In the genomic region with DNA sequence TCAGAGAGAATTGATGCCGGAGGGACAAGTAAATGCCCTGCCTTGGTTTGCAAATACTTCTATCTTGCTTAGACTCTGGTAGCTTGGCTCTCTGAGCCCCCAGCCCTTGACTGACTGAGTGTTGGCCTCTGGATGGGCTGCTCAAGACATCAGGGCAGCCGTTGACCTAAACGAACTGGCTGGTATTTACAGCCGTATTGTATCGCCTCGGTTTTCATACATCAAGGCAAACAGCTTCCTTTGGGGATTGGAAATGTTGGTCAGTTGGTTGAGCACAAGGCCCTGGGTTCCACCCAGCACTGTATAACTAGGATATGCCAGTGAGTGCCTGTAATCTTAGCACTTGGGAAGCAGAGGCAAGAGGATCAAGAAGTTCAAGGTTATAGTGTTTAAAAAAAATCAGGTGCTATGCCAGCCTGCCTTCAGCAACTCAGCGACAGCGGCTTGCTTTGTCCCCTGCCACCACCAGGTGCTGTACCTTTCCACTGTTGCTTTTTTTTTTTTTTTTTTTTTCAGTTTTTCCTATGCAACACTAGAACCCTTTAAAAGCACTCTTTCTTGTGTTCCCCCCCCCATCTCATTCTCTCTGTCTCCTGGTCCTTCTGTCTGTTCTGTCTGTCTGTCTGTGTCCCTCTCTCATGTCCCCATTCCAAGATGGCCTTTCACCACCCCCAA, we compare ENCODE assay signal across 18 mouse cellular contexts.
DNase-seq lines count a peak whose midpoint lies in the region; ATAC-seq and TF ChIP-seq lines count a peak whose summit lies in the region.
"Had no signal": no experiment of that assay in that cellular context is flagged by ENCODE, and none has a peak within 500 bp of the region (broad histone marks: within the 10 kb centered on the region; RNA-seq: fewer than 3 reads in every experiment).

No protein-coding gene starts in this region.

- no peaks in the 10 kb centered on the region for H3K79me2 ChIP-seq in CH12.LX (replicated peaks; ENCODE audit: control insufficient read depth, extremely low read depth, insufficient read depth, poor library complexity, severe bottlenecking)

- H3K4me1 ChIP-seq in heart, embryonic 16.5 days (ENCODE audit: control insufficient read depth, insufficient read depth, low read length) = peaks cover 42% of the 10 kb centered on the region
- H3K4me1 ChIP-seq in CH12.LX (ENCODE audit: control insufficient read depth in 1 of 2, insufficient read depth in 2 of 2) = peaks cover 2 to 23% of the 10 kb centered on the region in 2 experiments; a peak in 3 of 4 replicates

- no peaks in the 10 kb centered on the region for H3K9me3 ChIP-seq in heart, embryonic 16.5 days (replicated peaks; ENCODE audit: control insufficient read depth, low read length)
- no peaks in the 10 kb centered on the region for H3K9me3 ChIP-seq in CH12.LX (replicated peaks; ENCODE audit: low read length)
- H3K9me3 ChIP-seq: forebrain, embryonic 12.5 days; midbrain, embryonic 13.5 days had no signal

- no peaks in the 10 kb centered on the region for H3K27me3 ChIP-seq in heart, embryonic 16.5 days (ENCODE audit: control insufficient read depth, insufficient read depth, low read length)
- H3K27me3 ChIP-seq in CH12.LX (replicated peaks) = no peaks in the 10 kb centered on the region
- H3K27me3 ChIP-seq: forebrain, embryonic 12.5 days; midbrain, embryonic 13.5 days; Patski had no signal

- intact Hi-C loops in heart, postnatal 36 days (cut with DNase I) = no loop called here

- no peak for TF ChIP-seq POLR2A in CH12.LX (IDR thresholded peaks at IDR 0.05; ENCODE audit: low read depth, low read length)

- H3K4me3 ChIP-seq in heart, embryonic 16.5 days (ENCODE audit: low read length) = no peak overlapping the region
- H3K4me3 ChIP-seq in CH12.LX (replicated peaks in 1 of 3; ENCODE audit: low read depth in 2 of 3, low read length in 2 of 3, poor library complexity in 1 of 3) = no peak overlapping the region
- H3K4me3 ChIP-seq: forebrain, embryonic 12.5 days; left cerebral cortex, adult 2 months; midbrain, embryonic 13.5 days had no signal

- in situ Hi-C loops in CH12.LX (cut with MboI; ENCODE audit: low pct_ligation_motif_present, low pct_unique_long_range_greater_than_20kb, low sequenced_read_pairs) = no loop called here

- no peak overlapping the region for H3K9ac ChIP-seq in heart, embryonic 16.5 days (ENCODE audit: low read length)
- H3K9ac ChIP-seq in CH12.LX (ENCODE audit: insufficient read depth, low read depth) = no peak overlapping the region
- H3K9ac ChIP-seq: forebrain, embryonic 12.5 days; liver, postnatal 0 days; midbrain, embryonic 13.5 days had no signal

- peak; percentile 67 for DNase-seq in heart, adult 11 months
- no peak for DNase-seq in heart, adult 18-20 months
- no peak for DNase-seq in heart, postnatal 36 days
- DNase-seq in CH12.LX (ENCODE audit: extremely low read depth) = no peak
- peak; percentile 30 for DNase-seq in naive thymus-derived CD4-positive, alpha-beta T cell, adult 2 months (ENCODE audit: low read depth)
- no peak for DNase-seq in right cerebral cortex, adult 18-20 months
- DNase-seq: adrenal gland, adult 8-10 months; cerebellum, adult 8-10 months; gastrocnemius, postnatal 14 days; left cerebral cortex, postnatal 4 days; liver, postnatal 0 days; lung, postnatal 10 days; spleen, adult 18-20 months had no signal

- no peak overlapping the region for H3K4me2 ChIP-seq in heart, embryonic 16.5 days (ENCODE audit: low read depth, low read length)
- no peak overlapping the region for H3K4me2 ChIP-seq in CH12.LX (ENCODE audit: insufficient read depth, low read depth, poor library complexity, severe bottlenecking)
- H3K4me2 ChIP-seq: forebrain, embryonic 12.5 days; midbrain, embryonic 13.5 days had no signal

- ATAC-seq in heart, embryonic 16.5 days (replicated peaks; ENCODE audit: extremely low read depth, insufficient read depth, low FRiP score) = no peak
- ATAC-seq: liver, postnatal 0 days; midbrain, embryonic 13.5 days; Patski had no signal

- no peaks in the 10 kb centered on the region for H3K36me3 ChIP-seq in heart, embryonic 16.5 days (ENCODE audit: control insufficient read depth, insufficient read depth)
- no peaks in the 10 kb centered on the region for H3K36me3 ChIP-seq in CH12.LX (replicated peaks in 1 of 2; ENCODE audit: control insufficient read depth in 1 of 2, insufficient read depth in 1 of 2, low read length in 1 of 2)
- H3K36me3 ChIP-seq: forebrain, embryonic 12.5 days; midbrain, embryonic 13.5 days had no signal

- 79% methylated on average over 8 of the region's 8 CpGs for WGBS in heart, embryonic 16.5 days

- TF ChIP-seq RAD21 in CH12.LX (IDR thresholded peaks at IDR 0.05; ENCODE audit: low read depth, low read length) = no peak

- H3K27ac ChIP-seq in heart, embryonic 16.5 days (ENCODE audit: low read length) = peak overlapping the region; percentile 80; the same call in 1 of the 2 replicates
- H3K27ac ChIP-seq in CH12.LX (ENCODE audit: insufficient read depth, low read depth) = no peak overlapping the region
- H3K27ac ChIP-seq: forebrain, embryonic 12.5 days; left cerebral cortex, adult 2 months; midbrain, embryonic 13.5 days had no signal

- 0 out of 4 replicates have a peak, but pooled peaks of 1 of the 2 experiments have one; percentile 4 for TF ChIP-seq CTCF in CH12.LX (conservative IDR thresholded peaks at IDR 0.05 in 1 of 2, IDR thresholded peaks at IDR 0.05 in 1 of 2; ENCODE audit: low read depth in 2 of 2, low read length in 2 of 2)

- no peak for TF ChIP-seq EP300 in CH12.LX (IDR thresholded peaks at IDR 0.05; ENCODE audit: low read length)

- dilution Hi-C loops in CH12.LX (cut with MboI; ENCODE audit: extremely low pct_ligation_motif_present, extremely low pct_unique_long_range_greater_than_20kb, low sequenced_read_pairs) = no loop called here

TF ChIP-seq in CH12.LX, 34 proteins besides CTCF, POLR2A, EP300 and RAD21:
- TF ChIP-seq ZNF384 (IDR thresholded peaks at IDR 0.05; ENCODE audit: low read depth, low read length) (peak; percentile 71), USF1 (IDR thresholded peaks at IDR 0.05; ENCODE audit: low read depth, low read length) (no peak)

Comparison
In these comparisons a context has a peak if more than half of its experiments do, and no peak if none do; other contexts are left out.
1. DNase-seq: peak in heart, adult 11 months (single experiment) and naive thymus-derived CD4-positive, alpha-beta T cell, adult 2 months (single experiment); none in heart, adult 18-20 months (0 of 2), heart, postnatal 36 days (0 of 2), CH12.LX (single experiment) and right cerebral cortex, adult 18-20 months (single experiment).